Mouse (Mus musculus) ES-E14 (cell line): ENCODE measurements around the gene Esx1. TPM values are rescaled to one million over a fixed set of nuclear protein-coding genes. Genes with fewer than 3 reads are reported as not detected.

Experiments
- DNase-seq: peaks from one replicate; pipeline ENCODE4 v3.0.0-alpha.2; 2013; ENCODE audit warnings: low read depth, low spot score
- H3K27ac ChIP-seq: 2 replicates; pipeline ENCODE4 v1.5.1; 2012; ENCODE audit warnings: low read depth, mild to moderate bottlenecking, low read length, moderate library complexity, mixed read lengths; ENCODE audit not compliant: poor library complexity, insufficient read depth, severe bottlenecking
- H3K36me3 ChIP-seq: 2 replicates; pipeline ENCODE4 v1.6.1; 2012; ENCODE audit warnings: mild to moderate bottlenecking, low read length, moderate library complexity, mixed read lengths; ENCODE audit not compliant: control insufficient read depth, poor library complexity, insufficient read depth, severe bottlenecking
- H3K4me1 ChIP-seq, 2 experiments: fragments of 150-350 bp in 1 of 2; sonication (generic) in 1 of 2; 2 replicates each; pipeline ENCODE4 v1.6.1; 2012; ENCODE audit warnings: low read length in 2 of 2, mild to moderate bottlenecking in 1 of 2, mixed read lengths in 1 of 2; ENCODE audit not compliant: control insufficient read depth in 2 of 2, insufficient read depth in 2 of 2, poor library complexity in 1 of 2
- H3K4me3 ChIP-seq, 2 experiments: fragments of 150-350 bp in 1 of 2; sonication (generic) in 1 of 2; 2 replicates each; pipeline ENCODE4 v1.5.1; 2012; ENCODE audit warnings: low read length in 2 of 2, low read depth in 1 of 2, mild to moderate bottlenecking in 1 of 2, mixed read lengths in 1 of 2; ENCODE audit not compliant: insufficient read depth in 1 of 2, poor library complexity in 1 of 2, severe bottlenecking in 1 of 2
- H3K9ac ChIP-seq: 2 replicates; pipeline ENCODE4 v1.6.1; 2012; ENCODE audit warnings: low read depth, mild to moderate bottlenecking, low read length, mixed read lengths; ENCODE audit not compliant: poor library complexity, insufficient read depth, severe bottlenecking
- H3K9me3 ChIP-seq: fragments of 150-350 bp; sonication (generic); 2 replicates; pipeline ENCODE4 v1.6.1; 2012; ENCODE audit warnings: low read depth, mild to moderate bottlenecking, low read length; ENCODE audit not compliant: control insufficient read depth, insufficient read depth
- CHD2 ChIP-seq: IDR thresholded peaks from 2 replicates; pipeline ENCODE4 v1.6.1; 2014; ENCODE audit warnings: mild to moderate bottlenecking, low read depth, low read length, inconsistent platforms
- HCFC1 ChIP-seq: IDR thresholded peaks from 2 replicates; pipeline ENCODE4 v1.6.1; 2012; ENCODE audit warnings: low read length, inconsistent platforms, borderline replicate concordance; ENCODE audit not compliant: insufficient read depth
- MAFK ChIP-seq: IDR thresholded peaks from 2 replicates; pipeline ENCODE4 v1.6.1; 2014; ENCODE audit warnings: mild to moderate bottlenecking, low read depth, low read length, inconsistent platforms; ENCODE audit not compliant: insufficient read depth
- ZC3H11A ChIP-seq: IDR thresholded peaks from 2 replicates; pipeline ENCODE4 v1.6.1; 2012; ENCODE audit warnings: low read depth, mild to moderate bottlenecking, inconsistent platforms, low read length, borderline replicate concordance
- ZNF384 ChIP-seq: IDR thresholded peaks from 2 replicates; pipeline ENCODE4 v1.6.1; 2012; ENCODE audit warnings: low read depth, low read length, inconsistent platforms
- in situ Hi-C, 2 experiments: fragments of 600-800 bp; cut with MboI; formaldehyde crosslinking; loops; one replicate each; pipeline ENCODE4 v1.15.1; 2025; ENCODE audit warnings: low sequenced_read_pairs in 2 of 2, inconsistent platforms in 1 of 2; ENCODE audit not compliant: unreplicated experiment in 2 of 2
- total RNA-seq: library from RNA; depleted of rRNA; stranded (reverse); fragments of 300-350 nt; gene quantifications from 2 replicates; pipeline ENCODE4 v1.2.3, GENCODE M21; 2012

Esx1 gene
- total RNA-seq, 1 experiment: 2.3 TPM

GRCm38 (mm10) chrX:137141669-137142068 lies 19.8 kb upstream of the Esx1 start:
- H3K4me3 ChIP-seq: no peak overlapping the region
- H3K27ac ChIP-seq: no peak overlapping the region
- H3K4me1 ChIP-seq: no peaks in the 10 kb centered on the region
- H3K9ac ChIP-seq: no peak overlapping the region
- DNase-seq: peak; percentile 46
- TF ChIP-seq ZNF384 (no peak), HCFC1 (no peak), ZC3H11A (peak; percentile 40; the same call in 1 of the 2 replicates), MAFK (no peak), CHD2 (no peak)
- H3K36me3 ChIP-seq: no peaks in the 10 kb centered on the region
- in situ Hi-C loops: no loop called here
- H3K9me3 ChIP-seq: no peaks in the 10 kb centered on the region

- Histone ChIP-seq H3K27ac (no peak overlapping the region), H3K4me3 (0 out of 4 replicates have a peak overlapping the region, but pooled peaks of 1 of the 2 experiments have one; percentile 35), H3K4me1 (no peaks in the 10 kb centered on the region; a peak in 2 of 4 replicates), H3K9me3 (no peaks in the 10 kb centered on the region), H3K9ac (no peak overlapping the region), H3K36me3 (no peaks in the 10 kb centered on the region)
- in situ Hi-C loops: no loop called here
- TF ChIP-seq HCFC1 (no peak), ZC3H11A (no peak), CHD2 (no peak), MAFK (no peak), ZNF384 (no peak)
- DNase-seq: no peak
Observed at GRCm38 (mm10) chrX:137127542-137127941, 5.7 kb upstream of the Esx1 start.

DNA sequence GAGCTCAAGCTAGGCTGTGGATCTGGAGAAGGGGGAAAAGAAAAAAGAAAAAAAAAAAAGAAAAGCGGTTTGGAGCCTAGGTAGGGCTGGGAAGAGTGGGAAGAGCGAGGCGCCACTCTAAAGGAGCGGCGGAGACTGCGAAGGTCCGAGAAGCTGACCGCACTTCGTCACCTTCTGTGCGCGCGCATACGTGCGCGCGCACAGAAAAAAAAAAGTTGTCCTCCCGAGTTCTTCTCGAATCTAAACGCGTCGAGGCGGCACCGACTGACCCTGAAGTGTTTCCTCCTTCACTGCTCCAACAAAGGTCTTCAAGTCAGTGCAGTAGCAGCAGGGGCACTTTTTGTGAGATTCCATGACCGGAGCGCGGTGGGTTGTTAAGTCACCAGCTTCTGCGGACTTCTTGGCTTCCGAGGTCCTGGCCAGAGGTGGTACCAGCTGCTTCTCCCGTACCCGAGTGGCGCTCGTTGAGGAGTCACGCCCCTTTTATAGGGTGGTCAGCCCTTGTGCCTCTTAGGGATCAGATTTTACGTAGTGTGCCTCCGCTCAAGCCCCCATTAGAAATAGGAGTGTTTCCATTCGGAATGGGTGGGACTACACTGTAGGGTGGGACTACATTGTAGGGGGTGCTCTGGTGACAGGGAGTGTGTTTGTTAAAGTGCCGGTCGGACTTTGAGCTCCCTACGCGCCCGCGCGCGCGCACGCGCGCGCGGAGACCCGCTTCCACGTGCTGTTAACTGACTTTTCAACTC lies 2.0 kb downstream of the Esx1 start:
- no peak for DNase-seq
- Histone ChIP-seq H3K27ac (no peak overlapping the region), H3K4me1 (no peaks in the 10 kb centered on the region), H3K9me3 (no peaks in the 10 kb centered on the region), H3K4me3 (peak overlapping the region; percentile 72 to 73), H3K9ac (peak overlapping the region; percentile 11; the same call in 1 of the 2 replicates), H3K36me3 (no peaks in the 10 kb centered on the region)
- TF ChIP-seq ZNF384 (peak; percentile 75), ZC3H11A (no peak), HCFC1 (no peak), CHD2 (no peak), MAFK (no peak)
- in situ Hi-C loops: no loop called here

- no peaks in the 10 kb centered on the region for H3K36me3 ChIP-seq
- peak overlapping the region; percentile 48 to 72 for H3K4me3 ChIP-seq
- H3K9ac ChIP-seq: peak overlapping the region; percentile 47
- no peaks in the 10 kb centered on the region for H3K4me1 ChIP-seq
- H3K27ac ChIP-seq: no peak overlapping the region
- in situ Hi-C loops: no loop called here
- 0 out of 2 replicates have a peak, but pooled peaks have one; percentile 30 for TF ChIP-seq HCFC1
- no peak for TF ChIP-seq ZC3H11A
- DNase-seq: peak; percentile 61
- no peaks in the 10 kb centered on the region for H3K9me3 ChIP-seq
Observed at GRCm38 (mm10) chrX:137118097-137118746, 3.7 kb downstream of the Esx1 start.
